Mouse (Mus musculus) midbrain, embryonic 10.5 days (tissue): ENCODE measurements around the gene Nelfe. TPM values are rescaled to one million over a fixed set of nuclear protein-coding genes. Genes with fewer than 3 reads are reported as not detected.

ENCODE experiments used
- DNase-seq: peaks from one replicate; pipeline ENCODE4 v3.0.0-alpha.2; 2017; ENCODE audit warnings: low spot score
- H3K27ac ChIP-seq: fragments of 300-500 bp; sonication (generic); replicated peaks from 2 replicates; pipeline ENCODE4 v1.5.1; 2016; ENCODE audit warnings: mild to moderate bottlenecking
- H3K27me3 ChIP-seq: fragments of 300-500 bp; sonication (generic); 2 replicates; pipeline ENCODE4 v1.6.1; 2016; ENCODE audit warnings: low read depth, mild to moderate bottlenecking; ENCODE audit not compliant: poor library complexity, severe bottlenecking
- H3K36me3 ChIP-seq: fragments of 300-500 bp; sonication (generic); 2 replicates; pipeline ENCODE4 v1.6.1; 2016; ENCODE audit warnings: mild to moderate bottlenecking, moderate library complexity
- H3K4me1 ChIP-seq: fragments of 300-500 bp; sonication (generic); 2 replicates; pipeline ENCODE4 v1.6.1; 2016
- H3K4me3 ChIP-seq: fragments of 300-500 bp; sonication (generic); 2 replicates; pipeline ENCODE4 v1.5.1; 2016; ENCODE audit warnings: mild to moderate bottlenecking, moderate library complexity
- H3K9me3 ChIP-seq: fragments of 300-500 bp; sonication (generic); replicated peaks from 2 replicates; pipeline ENCODE4 v1.6.1; 2016; ENCODE audit warnings: mild to moderate bottlenecking
- WGBS: fragments of 180-500 bp; shearing (Covaris S2); methylation state at CpG from one replicate; pipeline ENCODE4 v1.1.7; 2016; 5-methylcytosine and 5-hydroxymethylcytosine counted together
- polyA plus RNA-seq: library from polyadenylated mRNA; unstranded; fragments of >200 nt; fragmentation: Nextera tagmentation; extraction: Ambion mirVana; gene quantifications from 2 replicates; pipeline ENCODE4 v1.2.1, GENCODE M21; 2016

Nelfe gene
- polyA plus RNA-seq, 1 experiment from 2014 or later: 137 TPM

DNA sequence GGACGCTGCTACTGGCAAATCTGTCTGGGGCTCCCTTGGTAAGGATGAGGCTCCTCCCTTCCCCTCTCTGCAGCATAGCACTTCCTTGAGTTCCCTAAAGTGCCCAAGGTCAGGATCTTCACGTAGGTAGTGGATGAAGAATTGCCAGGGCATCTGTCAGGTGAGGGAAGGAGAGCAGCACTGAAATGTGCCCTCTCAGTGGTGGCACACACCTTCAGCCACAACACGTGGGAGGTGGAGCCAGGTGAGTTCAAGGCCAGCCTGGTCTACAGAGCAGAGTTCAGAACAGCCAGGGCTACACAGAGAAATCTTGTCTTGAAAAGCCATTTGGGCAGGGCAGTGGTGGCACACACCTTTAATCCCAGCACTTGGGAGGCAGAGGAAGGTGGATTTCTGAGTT is 4.6 kb downstream of the Nelfe start:
- peaks cover 22% of the 10 kb centered on the region for H3K4me1 ChIP-seq
- peaks cover 63% of the 10 kb centered on the region for H3K36me3 ChIP-seq
- no peak overlapping the region for H3K4me3 ChIP-seq
- 81% methylated on average over 3 of the region's 3 CpGs for WGBS
- no peaks in the 10 kb centered on the region for H3K9me3 ChIP-seq
- no peaks in the 10 kb centered on the region for H3K27me3 ChIP-seq
- no peak for DNase-seq
- no peak overlapping the region for H3K27ac ChIP-seq

GRCm38 (mm10) chr17:34855825-34856224 is 5.6 kb downstream of the Nelfe start:
- WGBS: 40% methylated on average over 3 of the region's 3 CpGs
- Histone ChIP-seq H3K36me3 (peaks cover 63% of the 10 kb centered on the region), H3K27ac (no peak overlapping the region), H3K4me3 (no peak overlapping the region), H3K9me3 (no peaks in the 10 kb centered on the region), H3K27me3 (no peaks in the 10 kb centered on the region), H3K4me1 (peaks cover 14% of the 10 kb centered on the region)
- DNase-seq: peak; percentile 45

- no peak overlapping the region for H3K4me3 ChIP-seq
- no peak for DNase-seq
- no peak overlapping the region for H3K27ac ChIP-seq
- no peaks in the 10 kb centered on the region for H3K9me3 ChIP-seq
- peaks cover 45% of the 10 kb centered on the region for H3K36me3 ChIP-seq
- H3K4me1 ChIP-seq: no peaks in the 10 kb centered on the region
- no peaks in the 10 kb centered on the region for H3K27me3 ChIP-seq
- WGBS: 89% methylated on average over 4 of the region's 4 CpGs
Measured at GRCm38 (mm10) chr17:34858670-34859069, 8.5 kb downstream of the Nelfe start.

- Histone ChIP-seq H3K27ac (no peak overlapping the region), H3K4me1 (peaks cover 5% of the 10 kb centered on the region), H3K36me3 (peaks cover 26% of the 10 kb centered on the region), H3K9me3 (no peaks in the 10 kb centered on the region), H3K27me3 (no peaks in the 10 kb centered on the region), H3K4me3 (no peak overlapping the region)
- 88% methylated on average over 9 of the region's 9 CpGs for WGBS
- no peak for DNase-seq
Measured at GRCm38 (mm10) chr17:34860514-34860913, 10.3 kb downstream of the Nelfe start.

DNA sequence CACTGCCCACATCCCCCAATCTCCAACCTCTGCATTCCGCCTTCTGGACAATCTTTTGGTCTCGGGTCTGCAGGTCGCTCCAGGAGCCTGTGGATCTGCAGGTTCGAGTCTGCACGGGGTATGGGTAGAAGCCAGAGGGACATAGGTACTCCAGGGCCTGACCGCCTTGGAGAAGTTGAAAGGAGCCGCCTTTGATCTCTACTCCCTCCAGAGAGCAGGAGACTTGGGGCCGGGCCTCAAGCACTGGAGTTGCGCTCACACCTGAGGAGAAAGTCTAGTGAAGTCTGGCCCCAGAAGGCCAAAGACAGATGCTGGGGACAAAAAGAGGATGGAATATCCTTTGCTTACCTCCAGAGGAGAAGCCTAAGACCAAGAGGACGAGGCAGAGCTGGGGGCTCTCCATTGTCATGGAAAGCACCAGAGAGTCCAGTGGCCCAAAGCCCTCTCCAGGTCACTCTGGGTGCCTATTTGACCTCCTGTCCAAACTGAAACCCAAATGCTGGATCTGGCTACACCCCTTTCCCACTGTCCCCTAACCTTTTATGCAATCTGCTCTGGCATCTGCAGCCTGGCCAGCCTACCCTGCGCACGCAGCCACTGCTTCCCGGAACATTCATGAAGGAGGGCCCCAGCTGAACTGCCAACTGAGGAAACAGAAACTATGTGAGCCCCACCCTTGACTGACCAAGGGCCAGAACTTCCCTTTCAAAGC is 11.7 kb downstream of the Nelfe start:
- Histone ChIP-seq H3K27ac (no peak overlapping the region), H3K9me3 (no peaks in the 10 kb centered on the region), H3K27me3 (no peaks in the 10 kb centered on the region), H3K4me1 (peaks cover 5% of the 10 kb centered on the region), H3K36me3 (peaks cover 13% of the 10 kb centered on the region), H3K4me3 (no peak overlapping the region)
- 72% methylated on average over 13 of the region's 13 CpGs for WGBS
- DNase-seq: no peak

GRCm38 (mm10) chr17:34862416-34863081 is 12.4 kb downstream of the Nelfe start, which contains the start of gene Cfb:
TSS of gene Cfb (minus strand) at chr17:34862518.
- H3K27me3 ChIP-seq: no peaks in the 10 kb centered on the region

DNA sequence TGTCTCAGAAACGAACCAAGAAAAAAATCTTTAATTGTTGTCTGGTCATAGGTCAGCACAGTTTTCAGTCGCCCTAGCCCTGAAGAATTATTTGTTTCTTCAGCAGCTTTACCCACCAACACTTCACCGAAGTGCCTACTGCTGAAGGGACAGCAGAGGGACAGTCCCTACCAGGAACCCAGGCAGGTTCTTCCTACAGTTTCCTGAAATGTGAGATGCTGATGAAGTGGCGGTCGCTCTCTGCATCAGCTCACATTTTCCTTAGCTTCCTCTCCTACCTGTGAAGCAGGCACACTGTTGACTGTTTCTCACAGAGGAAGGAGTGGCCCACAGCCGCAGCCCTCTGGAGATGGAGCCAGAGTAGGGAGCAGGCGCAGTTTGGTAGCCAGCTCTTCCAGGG is 15.8 kb downstream of the Nelfe start:
- no peaks in the 10 kb centered on the region for H3K9me3 ChIP-seq
- H3K27ac ChIP-seq: no peak overlapping the region
- H3K27me3 ChIP-seq: no peaks in the 10 kb centered on the region
- no peaks in the 10 kb centered on the region for H3K36me3 ChIP-seq
- H3K4me1 ChIP-seq: peaks cover 5% of the 10 kb centered on the region
- H3K4me3 ChIP-seq: no peak overlapping the region
- no peak for DNase-seq
- 68% methylated on average over 7 of the region's 7 CpGs for WGBS

More at GRCm38 (mm10) chr17:34862416-34863081, 12.4 kb downstream of the Nelfe start, which contains the start of gene Cfb:
- Histone ChIP-seq H3K4me1 (peaks cover 5% of the 10 kb centered on the region), H3K27ac (no peak within 1 kb of the TSS), H3K36me3 (peaks cover 6% of the 10 kb centered on the region), H3K9me3 (no peaks in the 10 kb centered on the region), H3K4me3 (no peak within 1 kb of the TSS)
- no peak for DNase-seq
- WGBS: 75% methylated on average over 8 of the region's 8 CpGs

- Histone ChIP-seq H3K4me3 (no peak overlapping the region), H3K27me3 (no peaks in the 10 kb centered on the region), H3K36me3 (no peaks in the 10 kb centered on the region), H3K9me3 (no peaks in the 10 kb centered on the region), H3K4me1 (no peaks in the 10 kb centered on the region), H3K27ac (no peak overlapping the region)
- no peak for DNase-seq
- WGBS: 88% methylated on average over 6 of the region's 6 CpGs
Measured at GRCm38 (mm10) chr17:34874321-34874720, 24.1 kb downstream of the Nelfe start.

DNA sequence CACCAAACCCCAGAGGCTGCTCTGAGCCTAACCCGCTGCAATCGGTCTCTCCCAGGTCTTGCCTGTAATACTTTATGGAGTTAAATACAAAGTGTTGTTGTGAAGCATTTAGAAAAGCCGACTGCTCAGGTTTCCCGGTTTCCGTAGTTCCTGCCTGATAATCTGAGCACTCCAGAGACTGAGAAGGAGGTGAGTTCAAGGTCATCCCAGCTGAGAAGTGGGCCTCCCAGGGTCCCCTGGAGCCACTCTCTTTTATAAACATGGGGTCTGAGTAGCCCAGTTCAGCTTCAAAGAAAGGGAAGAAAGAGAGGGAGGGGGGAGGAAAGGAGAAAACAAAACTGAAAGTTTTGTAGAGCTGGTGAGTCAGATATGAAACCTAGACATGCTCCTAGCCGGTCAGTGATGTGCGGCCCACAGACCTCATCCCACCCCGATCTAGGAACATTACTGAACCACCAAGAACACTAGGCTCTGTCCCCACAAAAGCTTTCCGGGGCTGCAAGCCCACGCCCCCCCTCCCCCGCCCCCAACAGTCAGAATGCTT is 29.2 kb downstream of the Nelfe start, which contains the start of gene Zbtb12:
Gene Zbtb12, plus strand, starts transcription at position 148 of the 544 bp plus-strand sequence.
- Histone ChIP-seq H3K27me3 (peaks cover 25% of the 10 kb centered on the region), H3K4me1 (peaks cover 9% of the 10 kb centered on the region), H3K4me3 (no peak within 1 kb of the TSS), H3K27ac (no peak within 1 kb of the TSS), H3K9me3 (no peaks in the 10 kb centered on the region), H3K36me3 (no peaks in the 10 kb centered on the region)
- no peak for DNase-seq
- 66% methylated on average over 11 of the region's 11 CpGs for WGBS

GRCm38 (mm10) chr17:34881166-34881565 is 31.0 kb downstream of the Nelfe start:
- peaks cover 9% of the 10 kb centered on the region for H3K4me1 ChIP-seq
- peak overlapping the region; percentile 20; the same call in 1 of the 2 replicates for H3K4me3 ChIP-seq
- no peak for DNase-seq
- H3K36me3 ChIP-seq: no peaks in the 10 kb centered on the region
- no peaks in the 10 kb centered on the region for H3K9me3 ChIP-seq
- H3K27ac ChIP-seq: no peak overlapping the region
- H3K27me3 ChIP-seq: peaks cover 25% of the 10 kb centered on the region

DNA sequence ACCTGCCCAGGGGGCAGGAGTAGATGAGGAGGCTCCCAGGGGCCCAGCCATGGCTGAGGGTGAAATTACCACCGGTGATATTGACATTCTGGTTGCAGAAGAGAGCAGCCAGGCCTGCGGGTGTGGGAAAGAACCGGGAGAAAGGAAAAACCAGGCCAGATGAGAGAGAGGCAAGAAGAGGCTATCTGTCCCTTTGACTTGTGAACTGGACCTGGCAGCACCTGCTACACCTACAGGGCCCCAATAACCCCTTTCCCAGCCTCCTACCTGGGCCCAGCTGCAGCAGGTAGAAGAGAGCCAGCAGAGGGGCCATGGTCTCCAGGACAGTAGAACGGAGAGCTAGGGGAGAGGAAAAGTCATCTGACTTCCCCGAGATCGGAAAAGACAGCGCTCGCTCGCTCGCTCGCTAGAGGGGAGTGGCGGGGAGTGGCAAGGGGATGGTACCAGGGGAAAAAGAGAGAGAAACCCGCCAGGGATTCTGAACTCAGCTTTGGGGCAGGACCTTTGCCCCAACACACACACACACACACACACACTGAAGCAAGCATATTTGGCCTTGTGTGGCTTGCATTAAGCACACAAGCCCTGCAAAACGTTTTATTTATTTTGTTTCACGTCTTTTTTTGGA is 31.6 kb downstream of the Nelfe start, which contains the start of gene Gm20547:
Gene Gm20547, minus strand, starts transcription at position 360 of the 628 bp plus-strand sequence.
- 14% methylated on average over 15 of the region's 15 CpGs for WGBS
- no peaks in the 10 kb centered on the region for H3K9me3 ChIP-seq

DNA sequence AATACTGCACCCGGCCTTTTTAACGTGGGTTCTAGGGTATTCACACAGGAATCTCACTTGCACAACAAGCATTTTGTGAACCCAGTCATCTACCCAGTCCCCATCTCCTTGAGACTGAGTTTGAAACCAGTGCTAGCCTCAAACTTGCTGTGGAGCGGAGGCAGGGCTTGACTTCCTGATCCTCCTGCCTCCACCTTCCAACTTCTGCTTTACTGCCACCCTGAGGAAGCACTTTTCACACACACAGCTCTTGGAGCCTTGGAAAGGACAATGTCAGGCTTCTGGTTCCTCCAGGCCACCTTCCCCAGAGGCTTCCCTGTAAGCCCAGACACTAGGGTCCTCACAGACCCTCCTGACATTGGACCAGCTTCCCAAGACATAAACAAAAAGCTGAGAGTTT is 33.1 kb downstream of the Nelfe start:
- H3K4me3 ChIP-seq: no peak overlapping the region
- no peak overlapping the region for H3K27ac ChIP-seq
- peaks cover 25% of the 10 kb centered on the region for H3K27me3 ChIP-seq
- 78% methylated on average over 3 of the region's 3 CpGs for WGBS
- no peaks in the 10 kb centered on the region for H3K9me3 ChIP-seq
- no peak for DNase-seq
- H3K36me3 ChIP-seq: no peaks in the 10 kb centered on the region
- H3K4me1 ChIP-seq: peaks cover 9% of the 10 kb centered on the region

More for the DNA sequence above, 31.6 kb downstream of the Nelfe start, which contains the start of gene Gm20547:
- Histone ChIP-seq H3K27me3 (peaks cover 25% of the 10 kb centered on the region), H3K36me3 (no peaks in the 10 kb centered on the region), H3K4me3 (peak within 1 kb of the TSS; percentile 20; the same call in 1 of the 2 replicates), H3K4me1 (peaks cover 9% of the 10 kb centered on the region), H3K27ac (no peak within 1 kb of the TSS)
- DNase-seq: no peak
